Mouse (Mus musculus) heart, postnatal 0 days (tissue): ENCODE results near the gene Cbr3.

ENCODE experiments used
- CTCF ChIP-seq: IDR thresholded peaks from 2 replicates; pipeline ENCODE4 v1.5.1; 2016; ENCODE audit warnings: antibody characterized with exemption, control low read depth, low read depth
- EP300 ChIP-seq: IDR thresholded peaks from 2 replicates; pipeline ENCODE4 v1.6.1; 2016; ENCODE audit warnings: antibody characterized with exemption, low read depth

- TF ChIP-seq CTCF (no peak), EP300 (no peak)
Measured at GRCm38 (mm10) chr16:93729801-93730721, 47.0 kb downstream of the Cbr3 start.
